Mouse (Mus musculus) MEL (cell line): ENCODE results near the gene Lin52. TPM values are rescaled to one million over a fixed set of nuclear protein-coding genes. Genes with fewer than 3 reads are reported as not detected.
"Not testable (repeated sequence)": the region's sequence is repeated elsewhere in the genome, so short reads cannot be mapped to it uniquely, and the experiment has no call there.

ENCODE experiments used
- DNase-seq: peaks from one replicate; pipeline ENCODE4 v3.0.0; 2011; ENCODE audit warnings: low read depth, low spot score
- H3K27ac ChIP-seq: 2 replicates; pipeline ENCODE4 v1.5.1; 2012; ENCODE audit warnings: low read depth, mild to moderate bottlenecking, control low read depth, low read length, moderate library complexity; ENCODE audit not compliant: control insufficient read depth
- H3K27me3 ChIP-seq, 2 experiments: fragments of 150-350 bp in 1 of 2; sonication (generic) in 1 of 2; 2 replicates each; pipeline ENCODE4 v1.6.1; 2012; ENCODE audit warnings: low read length in 2 of 2, mild to moderate bottlenecking in 2 of 2, improper control_type of control experiment in 1 of 2, moderate library complexity in 1 of 2; ENCODE audit not compliant: insufficient read depth in 2 of 2, control insufficient read depth in 1 of 2
- H3K36me3 ChIP-seq, 2 experiments: 2 replicates each; pipeline ENCODE4 v1.6.1; 2012 to 2014; ENCODE audit warnings: low read length in 2 of 2, improper control_type of control experiment in 1 of 2, inconsistent platforms in 1 of 2, mild to moderate bottlenecking in 1 of 2; ENCODE audit not compliant: insufficient read depth in 2 of 2, control insufficient read depth in 1 of 2
- H3K4me1 ChIP-seq, 2 experiments: fragments of 150-350 bp in 1 of 2; sonication (generic) in 1 of 2; 2 replicates each; pipeline ENCODE4 v1.6.1; 2012; ENCODE audit warnings: low read length in 2 of 2, improper control_type of control experiment in 1 of 2, mild to moderate bottlenecking in 1 of 2; ENCODE audit not compliant: insufficient read depth in 2 of 2, control insufficient read depth in 1 of 2
- H3K4me3 ChIP-seq, 2 experiments: fragments of 150-350 bp in 1 of 2; sonication (generic) in 1 of 2; 2 replicates each; pipeline ENCODE4 v1.5.1; 2012; ENCODE audit warnings: low read depth in 2 of 2, low read length in 2 of 2, mild to moderate bottlenecking in 2 of 2, moderate library complexity in 2 of 2, control low read depth in 1 of 2, improper control_type of control experiment in 1 of 2; ENCODE audit not compliant: control insufficient read depth in 1 of 2, insufficient read depth in 1 of 2
- H3K79me2 ChIP-seq: 2 replicates; pipeline ENCODE4 v1.6.1; 2012; ENCODE audit warnings: mild to moderate bottlenecking, low read length, moderate library complexity; ENCODE audit not compliant: control insufficient read depth, poor library complexity, insufficient read depth
- H3K9ac ChIP-seq: 2 replicates; pipeline ENCODE4 v1.6.1; 2012; ENCODE audit warnings: low read depth, mild to moderate bottlenecking, control low read depth, low read length, moderate library complexity; ENCODE audit not compliant: control insufficient read depth, poor library complexity, severe bottlenecking
- H3K9me3 ChIP-seq: fragments of 150-350 bp; sonication (generic); replicated peaks from 2 replicates; pipeline ENCODE4 v1.6.1; 2012; ENCODE audit warnings: mild to moderate bottlenecking, low read length, improper control_type of control experiment, moderate library complexity; ENCODE audit not compliant: insufficient read depth
- BHLHE40 ChIP-seq: IDR thresholded peaks from 2 replicates; pipeline ENCODE4 v1.6.1; 2012; ENCODE audit warnings: low read depth, mild to moderate bottlenecking, inconsistent platforms, low read length, improper control_type of control experiment, borderline replicate concordance
- CHD1 ChIP-seq: IDR thresholded peaks from 2 replicates; pipeline ENCODE4 v1.6.1; 2012; ENCODE audit warnings: low read depth, mild to moderate bottlenecking, inconsistent platforms, low read length, improper control_type of control experiment
- CTCF ChIP-seq, 3 experiments: IDR thresholded peaks in 2 of 3; conservative IDR thresholded peaks in 1 of 3; 2 replicates each; pipeline ENCODE4 v1.5.1; 2011 to 2012; ENCODE audit warnings: low read length in 3 of 3, low read depth in 2 of 3, mild to moderate bottlenecking in 2 of 3, improper control_type of control experiment in 1 of 3, inconsistent platforms in 1 of 3, mixed read lengths in 1 of 3, moderate library complexity in 1 of 3; ENCODE audit not compliant: control insufficient read depth in 1 of 3, insufficient read depth in 1 of 3, poor library complexity in 1 of 3, severe bottlenecking in 1 of 3
- GABPA ChIP-seq: IDR thresholded peaks from 2 replicates; pipeline ENCODE4 v1.6.1; 2012; ENCODE audit warnings: low read depth, mild to moderate bottlenecking, inconsistent platforms, low read length, improper control_type of control experiment, moderate library complexity
- GATA1 ChIP-seq: IDR thresholded peaks from 2 replicates; pipeline ENCODE4 v1.6.1; 2011; ENCODE audit warnings: low read depth, low read length, improper control_type of control experiment
- HCFC1 ChIP-seq: IDR thresholded peaks from 2 replicates; pipeline ENCODE4 v1.6.1; 2012; ENCODE audit warnings: low read depth, mild to moderate bottlenecking, inconsistent platforms, low read length, improper control_type of control experiment, moderate library complexity
- KAT2A ChIP-seq: conservative IDR thresholded peaks from 2 replicates; pipeline ENCODE4 v1.6.1; 2012; ENCODE audit warnings: low read depth, low read length, improper control_type of control experiment, inconsistent platforms
- MAFK ChIP-seq: IDR thresholded peaks from 2 replicates; pipeline ENCODE4 v1.6.1; 2011; ENCODE audit warnings: low read depth, mild to moderate bottlenecking, low read length, improper control_type of control experiment, borderline replicate concordance
- MAX ChIP-seq: IDR thresholded peaks from 2 replicates; pipeline ENCODE4 v1.6.1; 2011; ENCODE audit warnings: low read length, improper control_type of control experiment
- MXI1 ChIP-seq: IDR thresholded peaks from 2 replicates; pipeline ENCODE4 v1.6.1; 2011; ENCODE audit warnings: mild to moderate bottlenecking, low read depth, low read length, improper control_type of control experiment
- MYB ChIP-seq: IDR thresholded peaks from 2 replicates; pipeline ENCODE4 v1.6.1; 2011; ENCODE audit warnings: mild to moderate bottlenecking, low read depth, low read length, improper control_type of control experiment
- MYC ChIP-seq: IDR thresholded peaks from 2 replicates; pipeline ENCODE4 v1.6.1; 2011; ENCODE audit warnings: low read depth, mild to moderate bottlenecking, low read length, improper control_type of control experiment, moderate library complexity
- NRF1 ChIP-seq: IDR thresholded peaks from 2 replicates; pipeline ENCODE4 v1.6.1; 2014; ENCODE audit warnings: low read depth, mild to moderate bottlenecking, inconsistent platforms, low read length, improper control_type of control experiment, moderate library complexity; ENCODE audit not compliant: poor library complexity, insufficient read depth, severe bottlenecking
- POLR2AphosphoS2 ChIP-seq: IDR thresholded peaks from 2 replicates; pipeline ENCODE4 v1.6.1; 2011; ENCODE audit warnings: low read length, improper control_type of control experiment
- RAD21 ChIP-seq: IDR thresholded peaks from 2 replicates; pipeline ENCODE4 v1.6.1; 2011; ENCODE audit warnings: mild to moderate bottlenecking, low read depth, low read length, improper control_type of control experiment
- SMC3 ChIP-seq: IDR thresholded peaks from 2 replicates; pipeline ENCODE4 v1.6.1; 2011; ENCODE audit warnings: low read depth, low read length, improper control_type of control experiment
- TBP ChIP-seq: IDR thresholded peaks from 2 replicates; pipeline ENCODE4 v1.8.0; 2011; ENCODE audit warnings: low read depth, low read length, improper control_type of control experiment
- USF2 ChIP-seq, 2 experiments: IDR thresholded peaks; 2 replicates each; pipeline ENCODE4 v1.6.1; 2011 to 2012; ENCODE audit warnings: improper control_type of control experiment in 2 of 2, low read length in 2 of 2, borderline replicate concordance in 1 of 2, inconsistent platforms in 1 of 2, low read depth in 1 of 2, mild to moderate bottlenecking in 1 of 2; ENCODE audit not compliant: insufficient read depth in 1 of 2
- ZMIZ1 ChIP-seq: IDR thresholded peaks from 2 replicates; pipeline ENCODE4 v1.6.1; 2012; ENCODE audit warnings: low read depth, mild to moderate bottlenecking, inconsistent platforms, low read length, improper control_type of control experiment, moderate library complexity
- ZNF384 ChIP-seq: IDR thresholded peaks from 2 replicates; pipeline ENCODE4 v1.6.1; 2012; ENCODE audit warnings: low read depth, mild to moderate bottlenecking, inconsistent platforms, low read length, improper control_type of control experiment
- polyA plus RNA-seq, 2 experiments: library from polyadenylated mRNA; stranded (reverse) in 1 of 2; unstranded in 1 of 2; fragments of >175 nt in 1 of 2; fragments of >200 nt in 1 of 2; gene quantifications; 2 replicates each; pipeline versions ENCODE4 v1.2.1 to v1.2.4; 2012; ENCODE audit warnings: low replicate concordance in 2 of 2, low read depth in 1 of 2; ENCODE audit not compliant: insufficient read length in 2 of 2, insufficient read depth in 1 of 2, missing spikeins in 1 of 2
- total RNA-seq: library from RNA; depleted of rRNA; stranded (reverse); fragments of 300-350 nt; gene quantifications from 2 replicates; pipeline ENCODE4 v1.2.3, GENCODE M21; 2012

Gene Lin52
- total and polyA plus RNA-seq, 3 experiments, result 6.7 to 7.7 TPM; not detected in 1

DNA sequence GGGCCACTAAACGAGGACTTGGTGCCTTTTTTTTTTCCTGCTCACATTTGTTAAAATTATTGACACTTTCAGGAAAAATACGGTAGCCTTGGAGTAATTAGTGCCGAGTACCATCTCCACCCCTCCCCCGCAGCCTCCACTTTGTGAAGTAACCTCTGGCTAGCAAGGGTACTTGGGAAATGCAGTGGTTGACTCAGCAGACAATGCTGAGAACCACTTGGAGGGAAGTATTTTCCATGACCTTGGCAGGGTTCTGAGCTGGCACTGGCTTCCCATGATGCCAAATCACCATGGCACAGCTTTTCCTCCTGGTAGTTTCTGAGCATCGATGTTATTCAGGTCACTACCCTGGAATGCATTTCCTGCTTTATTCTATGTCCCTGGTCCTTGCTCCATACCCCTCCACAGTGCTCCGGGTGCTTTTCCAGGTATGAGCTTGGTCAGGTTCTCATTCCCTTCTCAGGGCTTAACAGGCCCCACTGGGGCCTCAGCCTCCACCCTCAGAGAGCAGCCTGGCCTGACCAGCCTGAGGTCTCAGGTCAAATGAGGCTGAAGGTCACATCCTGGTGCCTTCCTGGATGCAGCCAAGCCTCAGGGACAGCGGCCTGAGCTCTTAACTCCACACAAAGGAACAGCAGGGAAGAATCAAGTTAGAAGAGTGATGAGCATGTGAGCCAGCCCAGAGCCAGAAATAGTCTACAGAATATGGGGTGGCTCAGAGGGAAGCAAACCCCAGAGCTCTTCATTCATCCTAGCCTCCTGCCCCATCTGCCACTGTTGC is 82.7 kb downstream of the Lin52 start:
- Histone ChIP-seq H3K9ac (no peak overlapping the region), H3K4me3 (no peak overlapping the region), H3K4me1 (peaks cover 2 to 6% of the 10 kb centered on the region in 2 experiments; a peak in 2 of 4 replicates), H3K79me2 (no peaks in the 10 kb centered on the region), H3K27me3 (no peaks in the 10 kb centered on the region), H3K36me3 (peaks cover 0 to 3% of the 10 kb centered on the region in 2 experiments; a peak in 3 of 4 replicates), H3K9me3 (no peaks in the 10 kb centered on the region), H3K27ac (no peak overlapping the region)
- no peak for DNase-seq
- TF ChIP-seq MYB (no peak), NRF1 (no peak), CHD1 (no peak), GABPA (no peak), POLR2AphosphoS2 (no peak), MYC (no peak), MAFK (no peak), ZMIZ1 (no peak), ZNF384 (no peak), HCFC1 (no peak), USF2 (IDR thresholded peaks at IDR 0.05; ENCODE audit: borderline replicate concordance in 1 of 2, insufficient read depth in 1 of 2, low read depth in 1 of 2, low read length in 2 of 2) (no peak), MAX (no peak), BHLHE40 (no peak), KAT2A (no peak), GATA1 (no peak), SMC3 (no peak), MXI1 (no peak)

GRCm38 (mm10) chr12:84539537-84539936 is 88.3 kb downstream of the Lin52 start:
- TF ChIP-seq SMC3, result peak; percentile 39
- peak; percentile 58 to 69 (median 58) for TF ChIP-seq CTCF (IDR thresholded peaks at IDR 0.05 in 2 of 3, conservative IDR thresholded peaks at IDR 0.05 in 1 of 3; ENCODE audit: control insufficient read depth in 1 of 3, insufficient read depth in 1 of 3, low read depth in 2 of 3, low read length in 3 of 3, poor library complexity in 1 of 3, severe bottlenecking in 1 of 3)
- peak; percentile 79 for TF ChIP-seq ZNF384
- peak; percentile 93 for TF ChIP-seq TBP
- peak; percentile 30 for TF ChIP-seq RAD21

More at GRCm38 (mm10) chr12:84539537-84539936, 88.3 kb downstream of the Lin52 start:
- H3K79me2 ChIP-seq, H3K4me3 ChIP-seq, H3K27ac ChIP-seq, H3K4me1 ChIP-seq, H3K9me3 ChIP-seq, H3K27me3 ChIP-seq, H3K36me3 ChIP-seq, H3K9ac ChIP-seq: not testable (repeated sequence)
- DNase-seq, result peak; percentile 76
